Mouse (Mus musculus) cerebellum, adult 2 months (tissue): ENCODE data around the gene Snrpd2.

Experiments
- CTCF ChIP-seq: fragments of 200-500 bp; IDR thresholded peaks from 2 replicates; pipeline ENCODE4 v1.5.1; 2011; ENCODE audit warnings: low read depth, mild to moderate bottlenecking, control low read depth, low read length, moderate library complexity, borderline replicate concordance; ENCODE audit not compliant: insufficient read depth
- POLR2A ChIP-seq: fragments of 200-500 bp; IDR thresholded peaks from 2 replicates; pipeline ENCODE4 v1.6.1; 2011; ENCODE audit warnings: low read length, control low read depth, borderline replicate concordance; ENCODE audit not compliant: insufficient read depth

- TF ChIP-seq POLR2A = no peak
- TF ChIP-seq CTCF = no peak
Observed at GRCm38 (mm10) chr7:19103741-19104140, 45.8 kb upstream of the Snrpd2 start.
